Mouse (Mus musculus) MEL (cell line): ENCODE results near the gene Notum. TPM values are rescaled to one million over a fixed set of nuclear protein-coding genes. Genes with fewer than 3 reads are reported as not detected.

Experiments
- DNase-seq: peaks from one replicate; pipeline ENCODE4 v3.0.0; 2011; ENCODE audit warnings: low read depth, low spot score
- H3K27ac ChIP-seq: 2 replicates; pipeline ENCODE4 v1.5.1; 2012; ENCODE audit warnings: low read depth, mild to moderate bottlenecking, control low read depth, low read length, moderate library complexity; ENCODE audit not compliant: control insufficient read depth
- H3K27me3 ChIP-seq, 2 experiments: fragments of 150-350 bp in 1 of 2; sonication (generic) in 1 of 2; 2 replicates each; pipeline ENCODE4 v1.6.1; 2012; ENCODE audit warnings: low read length in 2 of 2, mild to moderate bottlenecking in 2 of 2, improper control_type of control experiment in 1 of 2, moderate library complexity in 1 of 2; ENCODE audit not compliant: insufficient read depth in 2 of 2, control insufficient read depth in 1 of 2
- H3K36me3 ChIP-seq, 2 experiments: 2 replicates each; pipeline ENCODE4 v1.6.1; 2012 to 2014; ENCODE audit warnings: low read length in 2 of 2, improper control_type of control experiment in 1 of 2, inconsistent platforms in 1 of 2, mild to moderate bottlenecking in 1 of 2; ENCODE audit not compliant: insufficient read depth in 2 of 2, control insufficient read depth in 1 of 2
- H3K4me1 ChIP-seq, 2 experiments: fragments of 150-350 bp in 1 of 2; sonication (generic) in 1 of 2; 2 replicates each; pipeline ENCODE4 v1.6.1; 2012; ENCODE audit warnings: low read length in 2 of 2, improper control_type of control experiment in 1 of 2, mild to moderate bottlenecking in 1 of 2; ENCODE audit not compliant: insufficient read depth in 2 of 2, control insufficient read depth in 1 of 2
- H3K4me3 ChIP-seq, 2 experiments: fragments of 150-350 bp in 1 of 2; sonication (generic) in 1 of 2; 2 replicates each; pipeline ENCODE4 v1.5.1; 2012; ENCODE audit warnings: low read depth in 2 of 2, low read length in 2 of 2, mild to moderate bottlenecking in 2 of 2, moderate library complexity in 2 of 2, control low read depth in 1 of 2, improper control_type of control experiment in 1 of 2; ENCODE audit not compliant: control insufficient read depth in 1 of 2, insufficient read depth in 1 of 2
- H3K79me2 ChIP-seq: 2 replicates; pipeline ENCODE4 v1.6.1; 2012; ENCODE audit warnings: mild to moderate bottlenecking, low read length, moderate library complexity; ENCODE audit not compliant: control insufficient read depth, poor library complexity, insufficient read depth
- H3K9ac ChIP-seq: 2 replicates; pipeline ENCODE4 v1.6.1; 2012; ENCODE audit warnings: low read depth, mild to moderate bottlenecking, control low read depth, low read length, moderate library complexity; ENCODE audit not compliant: control insufficient read depth, poor library complexity, severe bottlenecking
- H3K9me3 ChIP-seq: fragments of 150-350 bp; sonication (generic); replicated peaks from 2 replicates; pipeline ENCODE4 v1.6.1; 2012; ENCODE audit warnings: mild to moderate bottlenecking, low read length, improper control_type of control experiment, moderate library complexity; ENCODE audit not compliant: insufficient read depth
- CHD1 ChIP-seq: IDR thresholded peaks from 2 replicates; pipeline ENCODE4 v1.6.1; 2012; ENCODE audit warnings: low read depth, mild to moderate bottlenecking, inconsistent platforms, low read length, improper control_type of control experiment
- CTCF ChIP-seq, 3 experiments: IDR thresholded peaks in 2 of 3; conservative IDR thresholded peaks in 1 of 3; 2 replicates each; pipeline ENCODE4 v1.5.1; 2011 to 2012; ENCODE audit warnings: low read length in 3 of 3, low read depth in 2 of 3, mild to moderate bottlenecking in 2 of 3, improper control_type of control experiment in 1 of 3, inconsistent platforms in 1 of 3, mixed read lengths in 1 of 3, moderate library complexity in 1 of 3; ENCODE audit not compliant: control insufficient read depth in 1 of 3, insufficient read depth in 1 of 3, poor library complexity in 1 of 3, severe bottlenecking in 1 of 3
- ELF1 ChIP-seq: IDR thresholded peaks from 2 replicates; pipeline ENCODE4 v1.6.1; 2014; ENCODE audit warnings: low read depth, mild to moderate bottlenecking, inconsistent platforms, low read length, improper control_type of control experiment, moderate library complexity
- EP300 ChIP-seq, 2 experiments: IDR thresholded peaks; 2 replicates each; pipeline ENCODE4 v1.6.1; 2011; ENCODE audit warnings: improper control_type of control experiment in 2 of 2, low read length in 2 of 2, low read depth in 1 of 2, mild to moderate bottlenecking in 1 of 2
- GABPA ChIP-seq: IDR thresholded peaks from 2 replicates; pipeline ENCODE4 v1.6.1; 2012; ENCODE audit warnings: low read depth, mild to moderate bottlenecking, inconsistent platforms, low read length, improper control_type of control experiment, moderate library complexity
- HCFC1 ChIP-seq: IDR thresholded peaks from 2 replicates; pipeline ENCODE4 v1.6.1; 2012; ENCODE audit warnings: low read depth, mild to moderate bottlenecking, inconsistent platforms, low read length, improper control_type of control experiment, moderate library complexity
- JUND ChIP-seq: IDR thresholded peaks from 2 replicates; pipeline ENCODE4 v1.6.1; 2011; ENCODE audit warnings: low read depth, mild to moderate bottlenecking, improper control_type of control experiment, low read length
- KAT2A ChIP-seq: conservative IDR thresholded peaks from 2 replicates; pipeline ENCODE4 v1.6.1; 2012; ENCODE audit warnings: low read depth, low read length, improper control_type of control experiment, inconsistent platforms
- MAZ ChIP-seq: IDR thresholded peaks from 2 replicates; pipeline ENCODE4 v1.6.1; 2012; ENCODE audit warnings: low read depth, mild to moderate bottlenecking, inconsistent platforms, low read length, improper control_type of control experiment
- MXI1 ChIP-seq: IDR thresholded peaks from 2 replicates; pipeline ENCODE4 v1.6.1; 2011; ENCODE audit warnings: mild to moderate bottlenecking, low read depth, low read length, improper control_type of control experiment
- MYC ChIP-seq: IDR thresholded peaks from 2 replicates; pipeline ENCODE4 v1.6.1; 2011; ENCODE audit warnings: low read depth, mild to moderate bottlenecking, low read length, improper control_type of control experiment, moderate library complexity
- NRF1 ChIP-seq: IDR thresholded peaks from 2 replicates; pipeline ENCODE4 v1.6.1; 2014; ENCODE audit warnings: low read depth, mild to moderate bottlenecking, inconsistent platforms, low read length, improper control_type of control experiment, moderate library complexity; ENCODE audit not compliant: poor library complexity, insufficient read depth, severe bottlenecking
- POLR2AphosphoS2 ChIP-seq: IDR thresholded peaks from 2 replicates; pipeline ENCODE4 v1.6.1; 2011; ENCODE audit warnings: low read length, improper control_type of control experiment
- SIN3A ChIP-seq: IDR thresholded peaks from 2 replicates; pipeline ENCODE4 v1.6.1; 2012; ENCODE audit warnings: low read length, improper control_type of control experiment, inconsistent platforms
- TAL1 ChIP-seq: IDR thresholded peaks from 2 replicates; pipeline ENCODE4 v1.6.1; 2012; ENCODE audit warnings: mild to moderate bottlenecking, inconsistent platforms, low read length, moderate library complexity, mixed read lengths
- TBP ChIP-seq: IDR thresholded peaks from 2 replicates; pipeline ENCODE4 v1.8.0; 2011; ENCODE audit warnings: low read depth, low read length, improper control_type of control experiment
- TCF12 ChIP-seq: IDR thresholded peaks from 2 replicates; pipeline ENCODE4 v1.6.1; 2014; ENCODE audit warnings: low read depth, mild to moderate bottlenecking, inconsistent platforms, low read length, improper control_type of control experiment, moderate library complexity
- USF1 ChIP-seq: IDR thresholded peaks from 2 replicates; pipeline ENCODE4 v1.6.1; 2014; ENCODE audit warnings: low read depth, mild to moderate bottlenecking, inconsistent platforms, low read length, improper control_type of control experiment, moderate library complexity
- ZC3H11A ChIP-seq: IDR thresholded peaks from 2 replicates; pipeline ENCODE4 v1.6.1; 2012; ENCODE audit warnings: low read depth, mild to moderate bottlenecking, inconsistent platforms, low read length, improper control_type of control experiment
- ZKSCAN1 ChIP-seq: IDR thresholded peaks from 2 replicates; pipeline ENCODE4 v1.6.1; 2012; ENCODE audit warnings: low read depth, mild to moderate bottlenecking, inconsistent platforms, low read length, improper control_type of control experiment, moderate library complexity
- ZMIZ1 ChIP-seq: IDR thresholded peaks from 2 replicates; pipeline ENCODE4 v1.6.1; 2012; ENCODE audit warnings: low read depth, mild to moderate bottlenecking, inconsistent platforms, low read length, improper control_type of control experiment, moderate library complexity
- ZNF384 ChIP-seq: IDR thresholded peaks from 2 replicates; pipeline ENCODE4 v1.6.1; 2012; ENCODE audit warnings: low read depth, mild to moderate bottlenecking, inconsistent platforms, low read length, improper control_type of control experiment
- polyA plus RNA-seq, 2 experiments: library from polyadenylated mRNA; stranded (reverse) in 1 of 2; unstranded in 1 of 2; fragments of >175 nt in 1 of 2; fragments of >200 nt in 1 of 2; gene quantifications; 2 replicates each; pipeline versions ENCODE4 v1.2.1 to v1.2.4; 2012; ENCODE audit warnings: low replicate concordance in 2 of 2, low read depth in 1 of 2; ENCODE audit not compliant: insufficient read length in 2 of 2, insufficient read depth in 1 of 2, missing spikeins in 1 of 2
- total RNA-seq: library from RNA; depleted of rRNA; stranded (reverse); fragments of 300-350 nt; gene quantifications from 2 replicates; pipeline ENCODE4 v1.2.3, GENCODE M21; 2012

Notum gene
- total and polyA plus RNA-seq, 3 experiments, result not detected

- TF ChIP-seq EP300 (IDR thresholded peaks at IDR 0.05; ENCODE audit: low read depth in 1 of 2, low read length in 2 of 2) (no peak; a peak in 1 of 4 replicates), NRF1 (peak; percentile 87), POLR2AphosphoS2 (peak; percentile 98)
Observed at GRCm38 (mm10) chr11:120617519-120618112, 43.4 kb downstream of the Notum start, which contains the start of gene Pcyt2 (continued).

- H3K9me3 ChIP-seq, result no peaks in the 10 kb centered on the region
- peaks cover 23% of the 10 kb centered on the region for H3K79me2 ChIP-seq
- peaks cover 0 to 10% of the 10 kb centered on the region in 2 experiments; a peak in 3 of 4 replicates for H3K4me1 ChIP-seq
- 0 out of 2 replicates have a peak, but pooled peaks have one; percentile 19 for TF ChIP-seq CHD1
- no peak for TF ChIP-seq SIN3A
- TF ChIP-seq, all 39 proteins: peak for 1
- no peaks in the 10 kb centered on the region for H3K27me3 ChIP-seq
- DNase-seq, result peak; percentile 32
- H3K9ac ChIP-seq, result peak overlapping the region; percentile 90
- peak overlapping the region; percentile 57 for H3K27ac ChIP-seq
- peaks cover 4 to 8% of the 10 kb centered on the region in 2 experiments for H3K36me3 ChIP-seq
- H3K4me3 ChIP-seq, result peak overlapping the region; percentile 88 to 93
Observed at GRCm38 (mm10) chr11:120616617-120617294, 44.2 kb downstream of the Notum start.

- Histone ChIP-seq H3K27ac (no peak overlapping the region), H3K27me3 (no peaks in the 10 kb centered on the region), H3K4me3 (no peak overlapping the region), H3K9me3 (no peaks in the 10 kb centered on the region), H3K36me3 (peaks cover 4 to 8% of the 10 kb centered on the region in 2 experiments), H3K79me2 (peaks cover 23% of the 10 kb centered on the region), H3K9ac (no peak overlapping the region), H3K4me1 (peaks cover 0 to 10% of the 10 kb centered on the region in 2 experiments; a peak in 3 of 4 replicates)
- TF ChIP-seq ZC3H11A (no peak), ZNF384 (no peak), MYC (no peak), KAT2A (no peak), TAL1 (no peak), SIN3A (no peak), MAZ (no peak), ZKSCAN1 (no peak), ZMIZ1 (no peak), MXI1 (no peak), USF1 (no peak), ELF1 (no peak), TCF12 (no peak), CHD1 (no peak), POLR2AphosphoS2 (no peak), TBP (no peak), HCFC1 (no peak), GABPA (no peak), JUND (no peak), CTCF (IDR thresholded peaks at IDR 0.05 in 2 of 3, conservative IDR thresholded peaks at IDR 0.05 in 1 of 3; ENCODE audit: control insufficient read depth in 1 of 3, insufficient read depth in 1 of 3, low read depth in 2 of 3, low read length in 3 of 3, poor library complexity in 1 of 3, severe bottlenecking in 1 of 3) (no peak)
- DNase-seq, result no peak
Observed at GRCm38 (mm10) chr11:120615606-120616203, 45.3 kb downstream of the Notum start.
